ENCODE assay signal across 8 mouse cellular contexts in genomic region chr5:136566001-136566811, GRCm38 (mm10). TPM values are rescaled to one million over a fixed set of nuclear protein-coding genes. Genes with fewer than 3 reads are reported as not detected.
DNase-seq lines count a peak whose midpoint lies in the region; TF ChIP-seq lines count a peak whose summit lies in the region.

No protein-coding gene starts in this region.

- peak overlapping the region; percentile 99 for H3K4me3 ChIP-seq in MEL (ENCODE audit: control insufficient read depth in 1 of 2, insufficient read depth in 1 of 2, low read depth in 2 of 2, low read length in 2 of 2)
- peak overlapping the region; percentile 99 for H3K4me3 ChIP-seq in hindbrain, embryonic 10.5 days

- TF ChIP-seq RAD21 in MEL (IDR thresholded peaks at IDR 0.05; ENCODE audit: low read depth, low read length), result no peak

- H3K9me3 ChIP-seq in MEL (replicated peaks; ENCODE audit: insufficient read depth, low read length), result no peaks in the 10 kb centered on the region
- no peaks in the 10 kb centered on the region for H3K9me3 ChIP-seq in hindbrain, embryonic 10.5 days

- TF ChIP-seq CTCF in MEL (IDR thresholded peaks at IDR 0.05 in 2 of 3, conservative IDR thresholded peaks at IDR 0.05 in 1 of 3; ENCODE audit: control insufficient read depth in 1 of 3, insufficient read depth in 1 of 3, low read depth in 2 of 3, low read length in 3 of 3, poor library complexity in 1 of 3, severe bottlenecking in 1 of 3), result peak in 2 of 3 experiments; percentile 16 to 39; a peak in 3 of 6 replicates

- H3K27ac ChIP-seq in MEL (ENCODE audit: control insufficient read depth, low read depth, low read length), result peak overlapping the region; percentile 61
- peak overlapping the region; percentile 100 for H3K27ac ChIP-seq in hindbrain, embryonic 10.5 days

- peaks cover 12 to 16% of the 10 kb centered on the region in 2 experiments for H3K4me1 ChIP-seq in MEL (ENCODE audit: control insufficient read depth in 1 of 2, insufficient read depth in 2 of 2, low read length in 2 of 2)
- peaks cover 47% of the 10 kb centered on the region for H3K4me1 ChIP-seq in hindbrain, embryonic 10.5 days (replicated peaks)

- no peak; a peak in 2 of 4 replicates for TF ChIP-seq POLR2A in MEL (IDR thresholded peaks at IDR 0.05; ENCODE audit: control insufficient read depth in 1 of 2, insufficient read depth in 1 of 2, low read depth in 1 of 2, low read length in 2 of 2, poor library complexity in 1 of 2)

- peak; percentile 57 for DNase-seq in MEL (ENCODE audit: low read depth, low spot score)
- DNase-seq in cerebellum, adult 8-10 months, result peak; percentile 61
- peak; percentile 16 to 55 for DNase-seq in frontal cortex, postnatal 10 days (ENCODE audit: low spot score in 2 of 2)
- peak; percentile 67 for DNase-seq in hindbrain, embryonic 10.5 days (ENCODE audit: low spot score)
- DNase-seq in layer of hippocampus, postnatal 10 days (ENCODE audit: low spot score in 2 of 2), result peak; percentile 55 to 64
- peak; percentile 64 for DNase-seq in lung, postnatal 10 days
- peak; percentile 41 for DNase-seq in ovary, postnatal 14 days (ENCODE audit: low spot score)
- DNase-seq in thymus, postnatal 0 days (ENCODE audit: low spot score), result peak; percentile 66

- H3K36me3 ChIP-seq in MEL (ENCODE audit: control insufficient read depth in 1 of 2, insufficient read depth in 2 of 2, low read length in 2 of 2), result peaks cover 7 to 31% of the 10 kb centered on the region in 2 experiments; a peak in 3 of 4 replicates
- H3K36me3 ChIP-seq in hindbrain, embryonic 10.5 days, result no peaks in the 10 kb centered on the region

- peak overlapping the region; percentile 99 for H3K9ac ChIP-seq in MEL (ENCODE audit: control insufficient read depth, low read depth, low read length, poor library complexity, severe bottlenecking)

- no peak for TF ChIP-seq EP300 in MEL (IDR thresholded peaks at IDR 0.05; ENCODE audit: low read depth in 1 of 2, low read length in 2 of 2)

- peaks cover 3 to 8% of the 10 kb centered on the region in 2 experiments for H3K27me3 ChIP-seq in MEL (ENCODE audit: control insufficient read depth in 1 of 2, insufficient read depth in 2 of 2, low read length in 2 of 2)
- peaks cover 34% of the 10 kb centered on the region for H3K27me3 ChIP-seq in hindbrain, embryonic 10.5 days (ENCODE audit: insufficient read depth, poor library complexity, severe bottlenecking)

- peaks cover 64% of the 10 kb centered on the region for H3K79me2 ChIP-seq in MEL (ENCODE audit: control insufficient read depth, insufficient read depth, low read length, poor library complexity)

- WGBS in hindbrain, embryonic 10.5 days, result under 1% methylated on average over 79 of the region's 79 CpGs

TF ChIP-seq in MEL, 35 proteins besides CTCF, POLR2A, EP300 and RAD21:
- TF ChIP-seq SIN3A (IDR thresholded peaks at IDR 0.05; ENCODE audit: low read length) (peak; percentile 52), MXI1 (IDR thresholded peaks at IDR 0.05; ENCODE audit: low read depth, low read length) (0 out of 2 replicates have a peak, but pooled peaks have one; percentile 22), CHD1 (IDR thresholded peaks at IDR 0.05; ENCODE audit: low read depth, low read length) (peak; percentile 52; the same call in 1 of the 2 replicates), ELF1 (IDR thresholded peaks at IDR 0.05; ENCODE audit: low read depth, low read length) (no peak), UBTF (IDR thresholded peaks at IDR 0.05; ENCODE audit: borderline replicate concordance, insufficient read depth, low read depth, low read length) (0 out of 2 replicates have a peak, but pooled peaks have one; percentile 84)

RNA-seq across cellular contexts. Expression of gene Cux1, which starts 1.1 kb away (rescaled TPM):
- total RNA-seq in MEL (2012; rRNA removed), result 70.4 and 71.1 TPM in 2 replicates
- 100 to 1,000 TPM in 1 of 2 experiments, not detected in 1; 104 TPM for polyA plus RNA-seq in MEL (2012; ENCODE audit: insufficient read depth in 1 of 2, insufficient read length in 2 of 2, low read depth in 1 of 2, low replicate concordance in 2 of 2, missing spikeins in 1 of 2)
- 90.5 and 109 TPM in 2 replicates for polyA plus RNA-seq in hindbrain, embryonic 10.5 days (2016; fragmentation: Nextera tagmentation; extraction: Ambion mirVana)
- 10 to 100 TPM; 53.3 to 56.6 TPM for total RNA-seq in layer of hippocampus, postnatal 10 days (2021)
- 113 and 126 TPM in 2 replicates for polyA plus RNA-seq in thymus, postnatal 0 days (2015; fragmentation: Nextera tagmentation; extraction: Ambion mirVana)

Comparison
In these comparisons a context has a peak if more than half of its experiments do, and no peak if none do; other contexts are left out.
1. Peak in every context shown above with its lines: DNase-seq, H3K4me3 ChIP-seq and H3K27ac ChIP-seq.